Mouse (Mus musculus) neural tube, embryonic 11.5 days (tissue): ENCODE results near the gene Tmem9. TPM values are rescaled to one million over a fixed set of nuclear protein-coding genes. Genes with fewer than 3 reads are reported as not detected.

Experiments used
- ATAC-seq: fragments of 200-750 bp; cut with Nextera tagmentation; 2 replicates; pipeline ENCODE4 v1.8.0; 2017; ENCODE audit warnings: moderate number of reproducible peaks, mild to moderate bottlenecking, moderate TSS enrichment, moderate library complexity; ENCODE audit not compliant: insufficient read depth, low FRiP score, low TSS enrichment
- DNase-seq: peaks from one replicate; pipeline ENCODE4 v3.0.0-alpha.2; 2015; ENCODE audit warnings: low spot score
- H3K27ac ChIP-seq: fragments of 300-500 bp; sonication (generic); 2 replicates; pipeline ENCODE4 v1.5.1; 2014; ENCODE audit warnings: low read depth, mild to moderate bottlenecking, low read length
- H3K27me3 ChIP-seq: fragments of 300-500 bp; sonication (generic); 2 replicates; pipeline ENCODE4 v1.6.1; 2014; ENCODE audit warnings: mild to moderate bottlenecking, low read length, mixed read lengths; ENCODE audit not compliant: control insufficient read depth, insufficient read depth
- H3K36me3 ChIP-seq: fragments of 300-500 bp; sonication (generic); 2 replicates; pipeline ENCODE4 v1.6.1; 2014; ENCODE audit warnings: mild to moderate bottlenecking, low read length, moderate library complexity, mixed read lengths; ENCODE audit not compliant: control insufficient read depth, insufficient read depth
- H3K4me1 ChIP-seq: fragments of 300-500 bp; sonication (generic); 2 replicates; pipeline ENCODE4 v1.6.1; 2014; ENCODE audit warnings: low read length, mixed read lengths; ENCODE audit not compliant: control insufficient read depth, insufficient read depth
- H3K4me2 ChIP-seq: fragments of 300-500 bp; sonication (generic); 2 replicates; pipeline ENCODE4 v1.6.1; 2014; ENCODE audit warnings: low read depth, mild to moderate bottlenecking, moderate library complexity
- H3K4me3 ChIP-seq: fragments of 300-500 bp; sonication (generic); 2 replicates; pipeline ENCODE4 v1.5.1; 2014; ENCODE audit warnings: low read depth, low read length
- H3K9ac ChIP-seq: fragments of 300-500 bp; sonication (generic); 2 replicates; pipeline ENCODE4 v1.6.1; 2014; ENCODE audit warnings: mild to moderate bottlenecking, low read length
- H3K9me3 ChIP-seq: fragments of 300-500 bp; sonication (generic); 2 replicates; pipeline ENCODE4 v1.6.1; 2016; ENCODE audit warnings: low read length; ENCODE audit not compliant: control insufficient read depth
- WGBS: fragments of 180-500 bp; shearing (Covaris S2); extraction: QIAGEN DNeasy Blood & Tissue Kit; methylation state at CpG from one replicate; pipeline ENCODE4 v1.1.7; 2014; 5-methylcytosine and 5-hydroxymethylcytosine counted together
- polyA plus RNA-seq: library from polyadenylated mRNA; unstranded; fragments of >200 nt; fragmentation: Nextera tagmentation; extraction: Ambion mirVana; gene quantifications from 2 replicates; pipeline ENCODE4 v1.2.1, GENCODE M21; 2014

The Tmem9 gene
- polyA plus RNA-seq, 1 experiment from 2014 or later = 64.6 TPM

DNA sequence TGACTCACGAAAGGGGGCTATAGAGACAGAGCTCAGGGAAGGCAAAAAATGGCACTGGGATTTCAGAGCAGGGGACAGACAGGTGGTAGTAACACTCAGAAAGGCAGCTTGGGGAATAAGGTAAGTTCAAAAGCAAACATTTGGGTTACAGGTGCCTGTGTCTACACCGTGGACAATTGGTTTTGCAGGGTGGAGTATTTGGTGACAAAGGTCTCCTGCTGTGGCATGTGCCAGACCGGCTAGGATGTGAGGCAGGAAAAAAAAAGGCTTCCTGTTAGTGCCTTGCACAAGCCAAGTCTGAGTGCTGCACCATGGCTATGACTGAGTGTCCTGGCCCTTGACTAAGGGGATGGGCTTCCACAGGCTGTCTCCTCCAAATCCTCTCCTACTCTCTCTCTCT is 50.6 kb downstream of the Tmem9 start:
- DNase-seq = no peak
- Histone ChIP-seq H3K27ac (no peak overlapping the region), H3K9ac (no peak overlapping the region), H3K27me3 (no peaks in the 10 kb centered on the region), H3K4me1 (no peaks in the 10 kb centered on the region), H3K4me2 (no peak overlapping the region), H3K9me3 (no peaks in the 10 kb centered on the region), H3K36me3 (no peaks in the 10 kb centered on the region), H3K4me3 (no peak overlapping the region)
- WGBS = 55% methylated on average over 3 of the region's 3 CpGs
- ATAC-seq = no peak

DNA sequence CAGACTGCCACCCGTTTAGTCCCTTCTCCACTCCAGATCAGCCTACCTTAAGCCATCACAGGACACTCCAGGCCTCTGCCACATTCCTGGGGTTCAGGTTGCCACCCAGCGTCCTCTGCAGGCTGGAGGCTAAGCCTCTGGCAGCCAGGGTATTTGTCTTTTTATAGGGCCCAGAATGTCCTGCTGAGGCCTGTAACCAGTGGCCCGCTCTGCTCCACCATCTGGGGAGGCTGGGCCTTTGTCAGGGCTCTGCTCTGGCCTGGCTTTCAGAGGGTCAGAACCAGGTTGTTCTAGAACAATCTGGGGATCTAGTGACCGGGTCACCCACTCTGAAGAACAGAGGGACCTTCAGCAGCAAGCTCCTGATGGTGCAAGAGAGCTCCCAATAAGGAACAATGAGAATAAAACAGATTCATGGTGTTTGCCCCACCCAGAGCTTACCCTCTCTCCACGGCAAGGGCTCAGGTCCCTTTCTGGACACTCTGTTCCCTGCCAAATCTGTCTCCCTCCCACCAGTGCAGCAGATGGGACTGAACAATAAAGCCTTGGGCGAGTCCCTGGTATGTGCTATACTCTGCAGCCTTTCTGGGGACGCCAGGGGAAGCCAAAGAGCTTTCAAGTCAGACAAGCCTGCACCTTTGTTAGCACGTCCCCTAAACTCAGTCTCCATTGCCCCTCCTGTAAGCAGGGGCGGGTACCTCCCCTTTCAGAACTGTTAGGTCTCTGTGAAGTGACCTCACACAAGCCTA is 53.3 kb downstream of the Tmem9 start:
- no peak overlapping the region for H3K9ac ChIP-seq
- no peaks in the 10 kb centered on the region for H3K27me3 ChIP-seq
- ATAC-seq (no peak), DNase-seq (no peak)
- H3K4me2 ChIP-seq = no peak overlapping the region
- WGBS = 50% methylated on average over 9 of the region's 9 CpGs
- H3K4me1 ChIP-seq = no peaks in the 10 kb centered on the region
- H3K4me3 ChIP-seq = no peak overlapping the region
- H3K9me3 ChIP-seq = no peaks in the 10 kb centered on the region
- H3K27ac ChIP-seq = no peak overlapping the region
- no peaks in the 10 kb centered on the region for H3K36me3 ChIP-seq

DNA sequence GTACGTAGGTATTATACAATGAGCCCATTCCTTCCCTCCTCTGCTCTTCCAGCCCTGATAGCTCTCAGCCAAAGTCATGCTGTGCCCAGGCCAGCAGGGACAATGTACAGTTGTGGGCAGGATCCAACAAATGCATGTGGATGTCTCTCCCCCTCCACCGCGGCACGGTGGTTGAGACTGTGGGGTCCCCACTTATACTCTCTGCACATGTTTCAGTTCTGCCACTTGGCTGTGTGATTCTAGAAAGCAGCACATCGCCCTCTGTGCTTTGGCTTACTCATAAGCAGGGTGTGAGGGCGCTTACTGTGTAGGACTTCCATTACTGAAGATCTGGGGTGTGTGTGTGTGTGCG is 53.8 kb downstream of the Tmem9 start:
- no peak for ATAC-seq
- Histone ChIP-seq H3K9me3 (no peaks in the 10 kb centered on the region), H3K4me2 (no peak overlapping the region), H3K4me1 (no peaks in the 10 kb centered on the region), H3K27me3 (no peaks in the 10 kb centered on the region), H3K36me3 (no peaks in the 10 kb centered on the region), H3K9ac (no peak overlapping the region), H3K4me3 (no peak overlapping the region), H3K27ac (no peak overlapping the region)
- no peak for DNase-seq
- WGBS = 84% methylated on average over 7 of the region's 7 CpGs

DNA sequence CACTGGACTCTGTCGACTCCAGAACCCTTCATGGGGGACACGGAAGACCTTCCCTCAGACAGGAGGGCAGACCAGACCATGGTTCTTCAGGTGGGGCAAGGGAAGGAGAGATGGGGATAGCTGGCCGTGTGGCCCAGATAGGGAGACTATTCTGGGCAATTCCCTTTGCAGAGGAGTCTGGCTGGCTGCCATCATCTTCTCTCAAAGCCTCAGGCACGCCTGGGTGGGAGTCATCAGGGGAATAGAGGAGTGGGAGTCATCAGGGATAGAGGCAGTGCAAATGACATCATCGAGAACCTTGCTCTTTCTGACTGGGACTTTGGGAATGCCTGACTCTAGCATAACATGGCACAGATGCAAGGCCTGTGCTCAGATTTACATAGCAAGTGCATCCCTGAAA is 56.0 kb downstream of the Tmem9 start:
- H3K36me3 ChIP-seq = no peaks in the 10 kb centered on the region
- no peak overlapping the region for H3K4me3 ChIP-seq
- no peak for DNase-seq
- H3K9me3 ChIP-seq = no peaks in the 10 kb centered on the region
- 86% methylated on average over 5 of the region's 5 CpGs for WGBS
- H3K9ac ChIP-seq = no peak overlapping the region
- no peak for ATAC-seq
- H3K27me3 ChIP-seq = no peaks in the 10 kb centered on the region
- no peak overlapping the region for H3K4me2 ChIP-seq
- no peak overlapping the region for H3K27ac ChIP-seq
- H3K4me1 ChIP-seq = no peaks in the 10 kb centered on the region

DNA sequence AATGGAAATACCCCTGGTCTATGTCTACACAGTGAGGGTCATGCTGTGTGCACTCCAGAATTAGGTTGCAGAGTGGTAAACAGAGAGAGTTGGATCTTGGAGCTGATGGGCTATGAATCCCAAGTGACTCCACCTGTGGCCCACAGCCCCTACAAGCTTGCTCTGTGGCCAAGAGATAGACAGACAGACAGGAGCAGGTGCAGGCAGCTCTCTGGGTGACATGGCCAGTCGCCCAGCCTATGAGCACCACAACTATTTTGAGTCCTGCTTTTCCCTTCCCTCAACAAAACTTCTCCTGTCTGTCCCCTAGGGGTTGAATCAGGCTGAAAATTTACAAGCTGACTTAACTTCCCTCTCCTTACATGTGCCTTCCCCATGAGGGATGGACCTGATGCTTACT is 58.7 kb downstream of the Tmem9 start:
- Histone ChIP-seq H3K9me3 (no peaks in the 10 kb centered on the region), H3K4me2 (no peak overlapping the region), H3K27ac (no peak overlapping the region), H3K4me1 (no peaks in the 10 kb centered on the region), H3K36me3 (no peaks in the 10 kb centered on the region), H3K4me3 (no peak overlapping the region), H3K9ac (no peak overlapping the region), H3K27me3 (no peaks in the 10 kb centered on the region)
- 58% methylated on average over 1 of the region's 1 CpGs for WGBS
- DNase-seq (no peak), ATAC-seq (no peak)

DNA sequence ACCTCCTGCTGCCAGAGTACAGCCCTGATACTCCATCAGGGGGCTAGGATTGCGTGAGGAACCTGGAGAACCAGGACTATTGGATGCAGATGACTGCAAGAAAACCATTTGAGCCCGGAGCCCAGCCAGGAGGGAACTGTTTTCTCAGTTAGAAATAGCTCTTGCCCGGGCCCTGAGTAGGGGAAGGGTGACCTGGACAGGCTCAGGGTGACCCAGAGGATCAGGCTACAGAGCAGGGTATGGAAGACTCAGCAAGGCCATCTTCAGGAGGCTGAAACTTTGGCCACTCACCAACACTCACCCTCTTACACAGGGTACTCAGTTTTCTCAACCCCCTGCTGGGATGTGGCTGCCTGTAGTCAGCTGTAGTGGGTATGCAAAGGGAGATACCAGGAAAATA is 59.6 kb downstream of the Tmem9 start:
- H3K9ac ChIP-seq = no peak overlapping the region
- no peak for ATAC-seq
- 72% methylated on average over 3 of the region's 3 CpGs for WGBS

DNA sequence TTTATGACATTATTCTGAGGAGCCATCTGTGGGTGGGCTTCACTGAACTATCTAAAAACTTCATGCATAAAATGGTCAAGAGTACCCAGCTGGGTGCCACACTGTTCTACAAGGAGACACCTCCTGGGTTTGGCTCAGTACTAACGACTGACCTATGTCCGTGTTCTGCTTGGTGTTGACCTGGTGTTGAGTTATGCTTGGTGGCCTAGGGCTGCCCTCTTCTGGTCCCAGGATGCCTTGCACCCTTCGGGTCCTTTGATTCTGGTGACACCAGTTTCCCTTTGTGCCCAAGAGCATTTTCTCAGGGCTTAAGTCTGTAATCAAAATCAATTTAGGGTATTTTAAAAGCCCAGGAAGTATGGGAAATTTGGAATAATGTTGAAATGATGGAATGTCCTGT is 68.1 kb downstream of the Tmem9 start:
- ATAC-seq = no peak
- Histone ChIP-seq H3K4me3 (no peak overlapping the region), H3K9ac (no peak overlapping the region), H3K4me1 (no peaks in the 10 kb centered on the region), H3K27me3 (no peaks in the 10 kb centered on the region), H3K9me3 (no peaks in the 10 kb centered on the region), H3K4me2 (no peak overlapping the region), H3K36me3 (no peaks in the 10 kb centered on the region), H3K27ac (no peak overlapping the region)
- 2% methylated on average over 3 of the region's 3 CpGs for WGBS
- peak; percentile 49 for DNase-seq

More for the DNA sequence above, 59.6 kb downstream of the Tmem9 start:
- Histone ChIP-seq H3K27ac (no peak overlapping the region), H3K9me3 (no peaks in the 10 kb centered on the region), H3K4me2 (no peak overlapping the region), H3K36me3 (no peaks in the 10 kb centered on the region), H3K27me3 (no peaks in the 10 kb centered on the region), H3K4me1 (no peaks in the 10 kb centered on the region), H3K4me3 (no peak overlapping the region)
- DNase-seq = no peak

DNA sequence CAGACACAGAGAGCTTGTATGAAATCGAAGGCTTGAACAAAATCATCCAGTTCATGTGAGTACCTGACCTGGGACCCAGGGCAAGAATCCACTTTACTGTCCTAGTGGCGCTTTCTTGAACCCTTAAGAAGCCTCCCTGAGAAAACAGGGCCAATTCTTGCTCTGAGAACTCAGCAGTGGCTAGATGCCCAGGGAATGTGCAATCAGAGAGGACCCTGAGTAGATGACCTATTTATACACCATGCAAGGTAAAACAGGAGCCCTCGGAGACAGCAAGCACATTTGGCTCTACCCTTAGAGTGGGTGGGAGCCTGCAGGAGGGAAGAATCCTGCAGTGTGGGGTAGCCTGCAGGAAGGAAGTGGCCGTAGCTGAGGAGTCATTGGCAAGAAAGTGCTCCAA is 69.7 kb downstream of the Tmem9 start:
- H3K4me1 ChIP-seq = no peaks in the 10 kb centered on the region
- H3K4me2 ChIP-seq = no peak overlapping the region
- no peak overlapping the region for H3K27ac ChIP-seq
- WGBS = 72% methylated on average over 4 of the region's 4 CpGs
- H3K4me3 ChIP-seq = no peak overlapping the region
- no peaks in the 10 kb centered on the region for H3K36me3 ChIP-seq
- ATAC-seq = no peak
- no peaks in the 10 kb centered on the region for H3K9me3 ChIP-seq
- H3K27me3 ChIP-seq = no peaks in the 10 kb centered on the region
- H3K9ac ChIP-seq = no peak overlapping the region
- no peak for DNase-seq

DNA sequence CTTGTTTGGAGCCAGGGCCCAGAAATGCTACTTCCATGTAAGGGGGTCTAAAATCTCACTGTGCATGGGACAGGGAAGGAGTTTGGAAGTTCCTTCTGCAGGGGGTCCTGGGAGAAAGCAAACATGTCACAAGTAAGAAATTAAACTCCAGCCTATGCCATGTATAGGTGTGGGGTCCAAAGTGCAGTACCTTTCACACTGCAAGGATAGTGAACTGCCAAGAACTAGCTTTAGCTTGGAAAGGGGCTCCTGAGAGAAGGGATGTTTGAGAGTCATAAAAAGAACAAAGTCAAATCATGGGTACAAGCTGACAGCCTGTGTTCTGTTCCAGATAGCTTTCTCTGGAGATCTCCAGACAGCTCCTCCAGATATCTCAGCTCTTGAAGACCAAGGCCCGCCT is 73.2 kb downstream of the Tmem9 start:
- WGBS = 83% methylated on average over 1 of the region's 1 CpGs

More for the DNA sequence above, 73.2 kb downstream of the Tmem9 start:
- Histone ChIP-seq H3K9ac (no peak overlapping the region), H3K27me3 (no peaks in the 10 kb centered on the region), H3K9me3 (no peaks in the 10 kb centered on the region), H3K4me2 (no peak overlapping the region), H3K4me1 (no peaks in the 10 kb centered on the region), H3K36me3 (no peaks in the 10 kb centered on the region), H3K4me3 (no peak overlapping the region), H3K27ac (no peak overlapping the region)
- ATAC-seq (no peak), DNase-seq (no peak)
